Mouse (Mus musculus) small intestine, adult 2 months (tissue): ENCODE measurements at regions not wholly inside any gene's neighbourhood (a gene's known extent, or its start where the extent isn't known, plus 50 kb on each side); places are given as distances from the start of the nearest gene placed in this dataset.

ENCODE experiments used
- CTCF ChIP-seq: fragments of 200-500 bp; IDR thresholded peaks from 2 replicates; pipeline ENCODE4 v1.5.1; 2012; ENCODE audit warnings: low read depth, mild to moderate bottlenecking, control low read depth, inconsistent platforms, low read length, moderate library complexity, mixed read lengths; ENCODE audit not compliant: insufficient replicate concordance, insufficient read length; ENCODE audit errors: extremely low read depth
- POLR2A ChIP-seq: fragments of 200-500 bp; IDR thresholded peaks from 2 replicates; pipeline ENCODE4 v1.6.1; 2012; ENCODE audit warnings: low read depth, mild to moderate bottlenecking, control low read depth, inconsistent platforms, low read length, moderate library complexity

GRCm38 (mm10) chr7:37098950-37099349 is 401.0 kb downstream of the Tshz3 start:
- TF ChIP-seq POLR2A = no peak
- no peak for TF ChIP-seq CTCF
